Mouse (Mus musculus) CH12.LX (cell line): ENCODE data around the gene Cypt2. TPM values are rescaled to one million over a fixed set of nuclear protein-coding genes. Genes with fewer than 3 reads are reported as not detected.
"Not testable (repeated sequence)": the region's sequence is repeated elsewhere in the genome, so short reads cannot be mapped to it uniquely, and the experiment has no call there.

Experiments used
- DNase-seq: peaks from one replicate; pipeline ENCODE4 v3.0.0-alpha.2; 2013; ENCODE audit errors: extremely low read depth
- H3K27ac ChIP-seq: 2 replicates; pipeline ENCODE4 v1.5.1; 2012; ENCODE audit warnings: low read depth, mild to moderate bottlenecking, control low read depth, moderate library complexity; ENCODE audit not compliant: insufficient read depth
- H3K27me3 ChIP-seq: replicated peaks from 2 replicates; pipeline ENCODE3; 2012; ENCODE audit warnings: inconsistent platforms
- H3K36me3 ChIP-seq, 2 experiments: replicated peaks in 1 of 2; 2 replicates each; pipeline versions ENCODE3 to v1.6.1; 2012; ENCODE audit warnings: inconsistent platforms in 1 of 2, low read length in 1 of 2, mild to moderate bottlenecking in 1 of 2, mixed read lengths in 1 of 2, moderate library complexity in 1 of 2; ENCODE audit not compliant: control insufficient read depth in 1 of 2, insufficient read depth in 1 of 2
- H3K4me1 ChIP-seq, 2 experiments: 2 replicates each; pipeline ENCODE4 v1.6.1; 2012; ENCODE audit warnings: inconsistent platforms in 1 of 2, moderate library complexity in 1 of 2; ENCODE audit not compliant: insufficient read depth in 2 of 2, control insufficient read depth in 1 of 2
- H3K4me2 ChIP-seq: 2 replicates; pipeline ENCODE4 v1.6.1; 2012; ENCODE audit warnings: low read depth, mild to moderate bottlenecking, control low read depth; ENCODE audit not compliant: poor library complexity, insufficient read depth, severe bottlenecking
- H3K4me3 ChIP-seq, 3 experiments: fragments of 150-350 bp in 1 of 3; sonication (generic) in 1 of 3; replicated peaks in 1 of 3; 2 replicates each; pipeline versions ENCODE3 to v1.5.1; 2011 to 2012; ENCODE audit warnings: low read depth in 2 of 3, low read length in 2 of 3, mild to moderate bottlenecking in 2 of 3, moderate library complexity in 2 of 3, control low read depth in 1 of 3, improper control_type of control experiment in 1 of 3, inconsistent platforms in 1 of 3, mixed read lengths in 1 of 3; ENCODE audit not compliant: poor library complexity in 1 of 3
- H3K79me2 ChIP-seq: replicated peaks from 2 replicates; pipeline ENCODE4 v1.6.1; 2012; ENCODE audit warnings: mild to moderate bottlenecking, moderate library complexity; ENCODE audit not compliant: control insufficient read depth, poor library complexity, insufficient read depth, severe bottlenecking; ENCODE audit errors: extremely low read depth
- H3K9ac ChIP-seq: 2 replicates; pipeline ENCODE4 v1.6.1; 2012; ENCODE audit warnings: low read depth, mild to moderate bottlenecking, control low read depth, moderate library complexity; ENCODE audit not compliant: insufficient read depth
- H3K9me3 ChIP-seq: replicated peaks from 2 replicates; pipeline ENCODE3; 2012; ENCODE audit warnings: low read length, inconsistent platforms, mixed read lengths
- MAFK ChIP-seq: IDR thresholded peaks from 2 replicates; pipeline ENCODE4 v1.6.1; 2011; ENCODE audit warnings: low read length, improper control_type of control experiment; ENCODE audit not compliant: insufficient replicate concordance
- SMC3 ChIP-seq: IDR thresholded peaks from 2 replicates; pipeline ENCODE4 v1.6.1; 2011; ENCODE audit warnings: low read depth, low read length, improper control_type of control experiment
- dilution Hi-C: fragments of 300-500 bp; cut with MboI; formaldehyde crosslinking; loops from 2 replicates; pipeline ENCODE4 v1.14.3; 2020; ENCODE audit warnings: low sequenced_read_pairs; ENCODE audit not compliant: extremely low pct_unique_long_range_greater_than_20kb, extremely low pct_ligation_motif_present
- in situ Hi-C: fragments of 300-500 bp; cut with MboI; formaldehyde crosslinking; loops from 3 replicates; pipeline ENCODE4 v1.14.3; 2019; ENCODE audit warnings: low sequenced_read_pairs, low pct_ligation_motif_present, low pct_unique_long_range_greater_than_20kb, mixed read lengths
- polyA plus RNA-seq: library from polyadenylated mRNA; unstranded; fragments of >175 nt; gene quantifications from 2 replicates; pipeline ENCODE4 v1.2.1, GENCODE M21; 2012; ENCODE audit warnings: low read depth; ENCODE audit not compliant: insufficient read length
- total RNA-seq, 2 experiments: library from RNA; depleted of rRNA; stranded (reverse); fragments of 300-350 nt in 1 of 2; fragments of >200 nt in 1 of 2; gene quantifications; 2 replicates each; pipeline ENCODE4 v1.2.3; 2012 to 2014

Cypt2 gene
- total RNA-seq (2012; rRNA removed) (not detected in 2 replicates), total RNA-seq (2014; rRNA removed) (not detected in 2 replicates), polyA plus RNA-seq (not detected in 2 replicates)

- dilution Hi-C loops, H3K9ac ChIP-seq, H3K36me3 ChIP-seq, DNase-seq, H3K4me3 ChIP-seq, H3K27me3 ChIP-seq, H3K79me2 ChIP-seq, H3K4me1 ChIP-seq, in situ Hi-C loops, H3K9me3 ChIP-seq, H3K4me2 ChIP-seq, H3K27ac ChIP-seq: not testable (repeated sequence)
Observed at GRCm38 (mm10) chrX:105499472-105499871, at the start of gene Cypt2. Gene Cypt2 (plus strand): TSS chrX:105499772.

- Histone ChIP-seq H3K9ac (no peak overlapping the region), H3K79me2 (no peaks in the 10 kb centered on the region), H3K9me3 (no peaks in the 10 kb centered on the region), H3K36me3 (no peaks in the 10 kb centered on the region), H3K27me3 (no peaks in the 10 kb centered on the region), H3K27ac (no peak overlapping the region), H3K4me2 (no peak overlapping the region), H3K4me1 (no peaks in the 10 kb centered on the region), H3K4me3 (no peak overlapping the region)
- in situ Hi-C loops: no loop called here
- no peak for DNase-seq
- TF ChIP-seq MAFK (no peak), SMC3 (no peak)
- dilution Hi-C loops: no loop called here
Observed at GRCm38 (mm10) chrX:105546234-105546633, 46.7 kb downstream of the Cypt2 start.
